Mouse (Mus musculus): Measurements from ENCODE around the gene Rprd2. TPM values are rescaled to one million over a fixed set of nuclear protein-coding genes. Genes with fewer than 3 reads are reported as not detected.

Rprd2 gene
- polyA plus RNA-seq, 1 experiment from 2014 or later, result 23.5 TPM

- H3K4me2 ChIP-seq (ENCODE audit: low read length), result no peak overlapping the region
- H3K27ac ChIP-seq (ENCODE audit: low read length), result no peak overlapping the region
- no peak overlapping the region for H3K4me3 ChIP-seq (replicated peaks; ENCODE audit: low read length)
- ATAC-seq, result no peak
- no peaks in the 10 kb centered on the region for H3K27me3 ChIP-seq (replicated peaks; ENCODE audit: control insufficient read depth, insufficient read depth, low read length)
- no peaks in the 10 kb centered on the region for H3K4me1 ChIP-seq (replicated peaks; ENCODE audit: control insufficient read depth, insufficient read depth, low read length)
- H3K9ac ChIP-seq (replicated peaks; ENCODE audit: low read depth, low read length), result no peak overlapping the region
- peaks cover 2% of the 10 kb centered on the region for H3K36me3 ChIP-seq (ENCODE audit: control insufficient read depth, insufficient read depth)
- 81% methylated on average over 13 of the region's 13 CpGs for whole genome bisulfite sequencing
- no peaks in the 10 kb centered on the region for H3K9me3 ChIP-seq (ENCODE audit: control insufficient read depth, low read length)
These were observed 84.5 kb downstream of the Rprd2 start for GRCm38 (mm10) chr3:95734092-95734702.

DNA sequence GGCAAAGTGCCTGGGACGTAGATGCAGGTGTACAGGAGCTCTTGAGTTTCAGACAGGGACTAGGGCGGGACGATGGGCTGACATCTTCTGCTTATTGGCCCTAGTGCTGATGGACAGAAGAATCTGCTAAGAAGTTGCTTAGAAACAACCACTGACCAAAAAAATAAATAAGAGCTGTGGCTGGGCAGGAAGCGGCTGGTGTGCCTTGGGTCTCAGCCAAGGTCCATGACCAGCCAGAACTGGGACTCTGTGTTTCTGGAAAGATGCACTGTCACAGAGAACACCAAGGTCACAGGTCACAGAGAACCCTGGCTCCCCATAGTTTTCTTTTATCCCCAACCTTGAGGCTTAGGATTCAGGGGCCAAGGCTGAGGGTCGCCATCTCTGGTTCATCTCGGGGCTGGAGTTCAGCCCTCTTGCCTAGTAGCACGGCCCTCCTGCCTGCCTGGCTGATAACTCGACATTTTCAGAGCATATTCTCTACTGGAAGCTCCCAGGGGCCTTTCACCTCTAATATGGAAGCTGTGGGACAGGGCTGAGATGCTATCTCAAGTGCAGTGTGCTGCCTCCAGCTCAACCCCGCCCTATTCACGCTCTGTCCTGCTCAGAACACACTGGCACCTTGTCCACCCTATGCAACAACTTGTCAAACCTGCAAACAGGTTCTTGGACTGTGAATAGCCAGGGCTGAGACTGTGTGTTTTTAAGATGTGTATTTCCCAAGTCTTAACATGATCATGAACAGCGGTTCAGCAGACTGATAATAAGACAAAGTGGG, 85.7 kb downstream of the Rprd2 start:
- Histone ChIP-seq H3K27ac (ENCODE audit: low read length) (no peak overlapping the region), H3K4me1 (replicated peaks; ENCODE audit: control insufficient read depth, insufficient read depth, low read length) (no peaks in the 10 kb centered on the region), H3K9ac (replicated peaks; ENCODE audit: low read depth, low read length) (no peak overlapping the region), H3K36me3 (ENCODE audit: control insufficient read depth, insufficient read depth) (peaks cover 2% of the 10 kb centered on the region), H3K27me3 (replicated peaks; ENCODE audit: control insufficient read depth, insufficient read depth, low read length) (no peaks in the 10 kb centered on the region), H3K4me3 (replicated peaks; ENCODE audit: low read length) (no peak overlapping the region), H3K9me3 (ENCODE audit: control insufficient read depth, low read length) (no peaks in the 10 kb centered on the region), H3K4me2 (ENCODE audit: low read length) (no peak overlapping the region)
- 86% methylated on average over 11 of the region's 11 CpGs for WGBS
- no peak for ATAC-seq

DNA sequence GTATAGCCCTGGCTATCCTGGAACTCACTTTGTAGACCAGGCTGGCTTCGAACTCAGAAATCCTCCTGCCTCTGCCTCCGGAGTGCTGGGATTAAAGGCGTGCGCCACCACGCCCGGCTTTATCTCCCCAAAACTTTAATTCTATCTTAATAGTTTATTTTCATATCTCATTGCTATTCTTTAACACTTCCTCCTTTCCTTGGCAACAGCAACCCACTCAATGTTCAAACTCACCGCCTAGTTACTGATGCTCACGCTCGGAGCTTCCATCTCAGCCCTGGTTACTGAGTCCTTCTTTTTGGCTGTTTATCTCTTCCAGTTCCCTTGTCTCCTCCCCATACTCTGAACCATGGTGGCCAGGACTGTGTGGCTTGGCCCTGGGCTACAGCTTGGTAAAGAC, 86.4 kb downstream of the Rprd2 start:
- Histone ChIP-seq H3K27me3 (replicated peaks; ENCODE audit: control insufficient read depth, insufficient read depth, low read length) (no peaks in the 10 kb centered on the region), H3K36me3 (ENCODE audit: control insufficient read depth, insufficient read depth) (peaks cover 2% of the 10 kb centered on the region), H3K27ac (ENCODE audit: low read length) (no peak overlapping the region), H3K4me1 (replicated peaks; ENCODE audit: control insufficient read depth, insufficient read depth, low read length) (no peaks in the 10 kb centered on the region), H3K4me2 (ENCODE audit: low read length) (no peak overlapping the region), H3K4me3 (replicated peaks; ENCODE audit: low read length) (no peak overlapping the region), H3K9me3 (ENCODE audit: control insufficient read depth, low read length) (no peaks in the 10 kb centered on the region), H3K9ac (replicated peaks; ENCODE audit: low read depth, low read length) (no peak overlapping the region)
- WGBS, result 95% methylated on average over 9 of the region's 9 CpGs
- no peak for ATAC-seq

DNA sequence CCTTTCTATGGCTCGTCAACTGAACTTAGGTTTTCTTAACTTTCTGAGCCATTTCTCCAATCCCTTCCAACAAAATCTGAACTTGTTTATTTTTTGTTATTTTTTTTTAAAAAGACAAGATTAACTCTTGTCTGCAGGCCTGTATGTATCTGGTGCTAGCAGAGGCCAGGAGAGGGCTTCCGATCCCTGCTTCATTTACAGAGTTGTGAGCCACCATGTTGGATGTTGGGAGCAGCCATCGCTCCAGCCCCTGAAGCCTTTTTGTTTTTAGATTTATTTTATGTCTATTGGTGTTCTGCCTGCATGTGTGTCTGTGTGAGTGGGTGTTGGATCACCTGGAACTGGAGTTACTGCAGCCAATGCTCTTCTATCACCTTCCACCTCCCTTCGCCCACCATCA, 86.9 kb downstream of the Rprd2 start:
- Histone ChIP-seq H3K36me3 (ENCODE audit: control insufficient read depth, insufficient read depth) (peaks cover 2% of the 10 kb centered on the region), H3K4me1 (replicated peaks; ENCODE audit: control insufficient read depth, insufficient read depth, low read length) (no peaks in the 10 kb centered on the region), H3K4me3 (replicated peaks; ENCODE audit: low read length) (no peak overlapping the region), H3K27me3 (replicated peaks; ENCODE audit: control insufficient read depth, insufficient read depth, low read length) (no peaks in the 10 kb centered on the region), H3K9me3 (ENCODE audit: control insufficient read depth, low read length) (no peaks in the 10 kb centered on the region), H3K9ac (replicated peaks; ENCODE audit: low read depth, low read length) (no peak overlapping the region), H3K4me2 (ENCODE audit: low read length) (no peak overlapping the region), H3K27ac (ENCODE audit: low read length) (no peak overlapping the region)
- 96% methylated on average over 4 of the region's 4 CpGs for WGBS
- no peak for ATAC-seq

- Histone ChIP-seq H3K4me2 (ENCODE audit: low read length) (no peak overlapping the region), H3K27ac (ENCODE audit: low read length) (no peak overlapping the region), H3K9ac (replicated peaks; ENCODE audit: low read depth, low read length) (no peak overlapping the region), H3K4me3 (replicated peaks; ENCODE audit: low read length) (no peak overlapping the region), H3K4me1 (replicated peaks; ENCODE audit: control insufficient read depth, insufficient read depth, low read length) (no peaks in the 10 kb centered on the region), H3K9me3 (ENCODE audit: control insufficient read depth, low read length) (no peaks in the 10 kb centered on the region), H3K36me3 (ENCODE audit: control insufficient read depth, insufficient read depth) (no peaks in the 10 kb centered on the region), H3K27me3 (replicated peaks; ENCODE audit: control insufficient read depth, insufficient read depth, low read length) (no peaks in the 10 kb centered on the region)
- ATAC-seq, result no peak
- 87% methylated on average over 7 of the region's 7 CpGs for WGBS
These were observed 88.2 kb downstream of the Rprd2 start for GRCm38 (mm10) chr3:95730431-95730830.

- Histone ChIP-seq H3K36me3 (ENCODE audit: control insufficient read depth, insufficient read depth) (no peaks in the 10 kb centered on the region), H3K4me1 (replicated peaks; ENCODE audit: control insufficient read depth, insufficient read depth, low read length) (no peaks in the 10 kb centered on the region), H3K9ac (replicated peaks; ENCODE audit: low read depth, low read length) (no peak overlapping the region), H3K4me2 (ENCODE audit: low read length) (no peak overlapping the region), H3K4me3 (replicated peaks; ENCODE audit: low read length) (no peak overlapping the region), H3K27ac (ENCODE audit: low read length) (no peak overlapping the region), H3K27me3 (replicated peaks; ENCODE audit: control insufficient read depth, insufficient read depth, low read length) (no peaks in the 10 kb centered on the region), H3K9me3 (ENCODE audit: control insufficient read depth, low read length) (no peaks in the 10 kb centered on the region)
- no peak for ATAC-seq
- 85% methylated on average over 2 of the region's 2 CpGs for WGBS
These were observed 89.8 kb downstream of the Rprd2 start for GRCm38 (mm10) chr3:95728906-95729305.

- Histone ChIP-seq H3K4me2 (ENCODE audit: low read length) (no peak overlapping the region), H3K4me3 (replicated peaks; ENCODE audit: low read length) (no peak overlapping the region), H3K9ac (replicated peaks; ENCODE audit: low read depth, low read length) (no peak overlapping the region), H3K36me3 (ENCODE audit: control insufficient read depth, insufficient read depth) (no peaks in the 10 kb centered on the region), H3K27me3 (replicated peaks; ENCODE audit: control insufficient read depth, insufficient read depth, low read length) (no peaks in the 10 kb centered on the region), H3K9me3 (ENCODE audit: control insufficient read depth, low read length) (no peaks in the 10 kb centered on the region), H3K4me1 (replicated peaks; ENCODE audit: control insufficient read depth, insufficient read depth, low read length) (no peaks in the 10 kb centered on the region), H3K27ac (ENCODE audit: low read length) (no peak overlapping the region)
- 65% methylated on average over 7 of the region's 7 CpGs for whole genome bisulfite sequencing
- no peak for ATAC-seq
These were observed 91.8 kb downstream of the Rprd2 start for GRCm38 (mm10) chr3:95726696-95727358.

GRCm38 (mm10) chr3:95725863-95726262, 92.8 kb downstream of the Rprd2 start:
- Histone ChIP-seq H3K4me1 (replicated peaks; ENCODE audit: control insufficient read depth, insufficient read depth, low read length) (no peaks in the 10 kb centered on the region), H3K27me3 (replicated peaks; ENCODE audit: control insufficient read depth, insufficient read depth, low read length) (no peaks in the 10 kb centered on the region), H3K27ac (ENCODE audit: low read length) (no peak overlapping the region), H3K4me2 (ENCODE audit: low read length) (no peak overlapping the region), H3K4me3 (replicated peaks; ENCODE audit: low read length) (no peak overlapping the region), H3K9me3 (ENCODE audit: control insufficient read depth, low read length) (no peaks in the 10 kb centered on the region), H3K36me3 (ENCODE audit: control insufficient read depth, insufficient read depth) (no peaks in the 10 kb centered on the region), H3K9ac (replicated peaks; ENCODE audit: low read depth, low read length) (no peak overlapping the region)
- ATAC-seq, result no peak
- WGBS, result 86% methylated on average over 7 of the region's 7 CpGs

DNA sequence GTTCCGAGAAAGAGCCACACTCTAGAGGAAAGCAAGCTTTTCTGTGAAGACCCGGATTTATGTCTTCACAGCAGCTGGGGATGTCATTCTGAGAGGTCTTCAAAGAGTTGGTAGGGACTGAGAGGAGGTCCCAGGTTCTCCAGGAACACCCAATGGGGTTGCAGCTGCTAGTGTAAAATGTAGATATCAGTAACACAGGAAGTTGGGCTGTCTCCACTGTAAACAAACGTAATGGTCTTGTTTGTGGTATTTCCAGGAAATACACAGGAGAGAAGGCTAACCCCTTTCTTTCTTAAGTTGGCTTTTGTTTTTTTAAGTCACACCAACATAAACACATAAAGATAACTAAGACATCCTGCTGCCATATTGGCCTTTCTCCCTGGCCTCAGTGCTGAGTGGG, 96.3 kb downstream of the Rprd2 start:
- H3K9me3 ChIP-seq (ENCODE audit: control insufficient read depth, low read length), result no peaks in the 10 kb centered on the region

More for the DNA sequence above, 96.3 kb downstream of the Rprd2 start:
- no peaks in the 10 kb centered on the region for H3K4me1 ChIP-seq (replicated peaks; ENCODE audit: control insufficient read depth, insufficient read depth, low read length)
- no peaks in the 10 kb centered on the region for H3K27me3 ChIP-seq (replicated peaks; ENCODE audit: control insufficient read depth, insufficient read depth, low read length)
- H3K4me2 ChIP-seq (ENCODE audit: low read length), result no peak overlapping the region
- no peak overlapping the region for H3K9ac ChIP-seq (replicated peaks; ENCODE audit: low read depth, low read length)
- no peak for ATAC-seq
- 80% methylated on average over 3 of the region's 3 CpGs for WGBS
- H3K36me3 ChIP-seq (ENCODE audit: control insufficient read depth, insufficient read depth), result no peaks in the 10 kb centered on the region
- H3K4me3 ChIP-seq (replicated peaks; ENCODE audit: low read length), result no peak overlapping the region
- no peak overlapping the region for H3K27ac ChIP-seq (ENCODE audit: low read length)
